Mouse (Mus musculus) kidney, adult 2 months (tissue): Measurements from ENCODE around the gene Metrn. TPM values are rescaled to one million over a fixed set of nuclear protein-coding genes. Genes with fewer than 3 reads are reported as not detected.

ENCODE experiments used
- DNase-seq: peaks from one replicate; pipeline ENCODE4 v3.0.0; 2021
- H3K27ac ChIP-seq: fragments of 200-500 bp; 2 replicates; pipeline ENCODE4 v1.5.1; 2012; ENCODE audit warnings: low read depth, low read length, control low read depth, inconsistent platforms; ENCODE audit not compliant: insufficient read depth
- H3K27me3 ChIP-seq: fragments of 200-500 bp; replicated peaks from 2 replicates; pipeline ENCODE4 v1.6.1; 2012; ENCODE audit warnings: mild to moderate bottlenecking, moderate library complexity, low read length, inconsistent platforms; ENCODE audit not compliant: control insufficient read depth, insufficient read depth
- H3K36me3 ChIP-seq: fragments of 200-500 bp; 2 replicates; pipeline ENCODE4 v1.6.1; 2012; ENCODE audit warnings: mild to moderate bottlenecking, moderate library complexity, low read length, inconsistent platforms; ENCODE audit not compliant: control insufficient read depth, insufficient read depth
- H3K4me1 ChIP-seq: fragments of 200-500 bp; 2 replicates; pipeline ENCODE4 v1.6.1; 2011; ENCODE audit warnings: low read length; ENCODE audit not compliant: control insufficient read depth, insufficient read depth
- H3K4me3 ChIP-seq: fragments of 200-500 bp; 2 replicates; pipeline ENCODE4 v1.5.1; 2011; ENCODE audit warnings: mild to moderate bottlenecking, low read depth, low read length, control low read depth; ENCODE audit not compliant: insufficient read depth
- CTCF ChIP-seq: fragments of 200-500 bp; conservative IDR thresholded peaks from 2 replicates; pipeline ENCODE4 v1.5.1; 2011; ENCODE audit warnings: low read depth, mild to moderate bottlenecking, control low read depth, low read length, moderate library complexity, mixed read lengths; ENCODE audit not compliant: insufficient read depth, insufficient read length
- POLR2A ChIP-seq: fragments of 200-500 bp; IDR thresholded peaks from one replicate; pipeline ENCODE4 v1.6.1; 2011; ENCODE audit warnings: low read depth, low read length, control low read depth
- WGBS: fragments of 180-500 bp; shearing (Covaris S2); methylation state at CpG from one replicate; pipeline ENCODE4 v1.1.7; 2018; 5-methylcytosine and 5-hydroxymethylcytosine counted together
- polyA plus RNA-seq: library from polyadenylated mRNA; depleted of rRNA; stranded (reverse); fragments of >200 nt; gene quantifications from 2 replicates; pipeline ENCODE4 v1.2.3, GENCODE M21; 2012

The Metrn gene
- polyA plus RNA-seq, 1 experiment = 50.1 TPM

DNA sequence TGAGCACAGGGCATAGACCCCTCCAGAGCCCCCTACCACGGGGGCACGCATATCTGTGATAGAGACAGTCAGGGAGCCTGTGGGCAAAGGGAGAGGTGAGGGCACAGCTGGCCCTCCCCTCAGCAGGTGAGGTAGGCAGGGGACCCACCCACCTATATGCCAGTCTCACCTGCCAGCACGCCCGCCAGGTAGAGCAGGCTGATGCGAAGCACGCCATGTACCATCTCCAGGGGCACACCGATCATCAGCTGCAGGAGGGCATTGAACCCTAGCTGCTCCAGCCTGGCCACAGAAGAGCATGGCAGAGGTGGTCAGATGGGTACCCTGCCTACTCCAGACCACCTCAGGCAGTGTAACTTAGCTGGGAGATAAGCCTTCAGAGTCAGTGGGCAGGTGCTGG, 38.4 kb upstream of the Metrn start:
- Histone ChIP-seq H3K4me1 (peaks cover 38% of the 10 kb centered on the region), H3K4me3 (peak overlapping the region; percentile 74; the same call in 1 of the 2 replicates), H3K27ac (no peak overlapping the region), H3K27me3 (no peaks in the 10 kb centered on the region), H3K36me3 (no peaks in the 10 kb centered on the region; the same call in 1 of the 2 replicates)
- no peak for TF ChIP-seq CTCF
- TF ChIP-seq POLR2A = no peak
- 60% methylated on average over 7 of the region's 7 CpGs for WGBS
- peak; percentile 14 for DNase-seq

DNA sequence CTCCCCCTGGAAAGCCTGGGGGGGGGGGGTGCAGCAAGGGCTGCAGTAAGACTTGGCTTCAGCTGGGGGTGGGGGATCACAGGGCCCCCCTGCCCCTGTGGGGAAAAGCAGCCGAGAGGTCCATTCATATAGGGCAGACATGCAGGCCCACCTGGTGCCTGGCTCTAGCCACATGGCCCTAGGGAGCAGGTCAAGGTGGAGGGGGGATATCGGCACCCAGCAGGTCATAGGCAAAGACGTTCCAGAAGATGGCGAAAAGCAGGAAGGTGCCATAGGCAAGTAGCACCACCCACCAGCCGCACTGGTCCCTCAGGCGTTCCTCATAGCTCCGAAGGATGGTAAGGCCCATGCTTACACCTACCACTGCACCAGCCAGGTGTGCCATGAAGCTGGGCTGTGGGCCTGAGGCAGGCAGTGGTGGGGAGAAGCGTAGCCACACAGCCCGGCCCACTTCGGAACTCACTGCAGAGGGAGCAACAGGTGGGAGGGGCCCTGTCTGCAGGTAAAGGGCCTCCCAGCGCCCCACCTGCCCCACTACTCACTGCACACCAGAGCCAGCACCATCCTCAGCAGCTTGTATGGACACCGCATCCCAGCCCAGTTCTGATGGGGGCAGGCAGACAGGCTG, 37.8 kb upstream of the Metrn start:
- Histone ChIP-seq H3K27me3 (no peaks in the 10 kb centered on the region), H3K36me3 (no peaks in the 10 kb centered on the region; the same call in 1 of the 2 replicates), H3K4me3 (peak overlapping the region; percentile 74), H3K27ac (peak overlapping the region; percentile 8; the same call in 1 of the 2 replicates), H3K4me1 (peaks cover 38% of the 10 kb centered on the region)
- 41% methylated on average over 12 of the region's 12 CpGs for WGBS
- peak; percentile 12 for DNase-seq
- TF ChIP-seq POLR2A (no peak), CTCF (no peak)

DNA sequence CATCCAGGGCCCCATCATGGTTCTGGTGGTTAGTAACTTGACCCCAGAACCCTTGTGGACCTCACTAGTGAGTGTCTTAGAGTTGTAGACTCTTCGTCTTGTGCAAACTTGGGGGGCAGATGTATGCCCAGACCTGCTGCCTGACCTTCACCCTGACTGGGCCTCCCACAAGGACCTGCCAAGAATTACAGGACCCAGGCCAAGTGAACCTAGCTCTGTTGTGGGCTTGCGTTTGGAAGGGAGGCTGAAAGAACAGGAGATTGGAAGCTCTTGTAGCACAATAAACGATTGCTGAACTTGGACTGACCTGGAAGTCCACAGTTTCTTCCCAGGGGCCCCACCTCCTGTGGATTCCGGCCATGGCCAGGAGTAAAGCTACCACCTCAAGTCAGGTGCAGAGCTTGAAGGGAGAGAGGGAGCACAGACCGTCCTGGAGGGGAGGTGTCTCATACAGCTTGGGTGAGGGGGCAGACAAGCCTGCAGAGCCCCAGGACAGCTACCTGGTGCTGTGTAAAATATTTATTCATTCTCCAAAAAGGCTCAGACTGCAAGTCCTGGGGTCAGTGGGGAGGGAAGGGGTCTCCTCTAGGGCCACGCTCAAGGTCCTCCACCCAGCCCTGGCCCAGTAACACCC, 37.1 kb upstream of the Metrn start:
- peak overlapping the region; percentile 74 for H3K4me3 ChIP-seq
- peaks cover 38% of the 10 kb centered on the region for H3K4me1 ChIP-seq
- DNase-seq = peak; percentile 91
- WGBS = 11% methylated on average over 6 of the region's 6 CpGs
- TF ChIP-seq POLR2A (no peak), CTCF (no peak)
- no peaks in the 10 kb centered on the region for H3K27me3 ChIP-seq
- H3K36me3 ChIP-seq = no peaks in the 10 kb centered on the region; the same call in 1 of the 2 replicates
- H3K27ac ChIP-seq = peak overlapping the region; percentile 99

DNA sequence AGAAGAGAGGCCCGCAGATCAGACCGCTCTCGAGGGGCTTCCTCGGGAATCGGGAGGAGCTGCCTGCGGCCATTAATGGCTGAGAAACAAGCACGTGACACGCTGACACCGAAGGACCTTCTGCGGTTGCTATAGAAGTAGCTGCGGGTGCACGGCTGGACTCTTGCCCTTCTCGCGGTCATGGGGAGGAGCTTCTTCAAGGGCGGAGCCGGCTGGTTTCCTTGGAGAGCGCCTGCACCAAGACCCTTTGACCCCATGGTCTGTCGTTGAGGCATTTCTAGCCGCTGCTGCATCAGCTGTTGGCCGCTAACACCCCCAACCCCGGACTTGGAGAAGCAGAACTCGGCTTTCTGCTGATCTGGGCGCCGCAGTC, 36.3 kb upstream of the Metrn start, which contains the start of gene Stub1:
Gene Stub1, minus strand, starts transcription at position 114 of the 373 bp plus-strand sequence.
- peaks cover 37% of the 10 kb centered on the region for H3K4me1 ChIP-seq
- under 1% methylated on average over 24 of the region's 24 CpGs for WGBS
- peak within 1 kb of the TSS; percentile 99 for H3K27ac ChIP-seq
- peak within 1 kb of the TSS; percentile 76 for H3K4me3 ChIP-seq
- TF ChIP-seq CTCF (no peak), POLR2A (peak; percentile 69)
- DNase-seq = peak; percentile 98
- no peaks in the 10 kb centered on the region for H3K27me3 ChIP-seq
- no peaks in the 10 kb centered on the region for H3K36me3 ChIP-seq

DNA sequence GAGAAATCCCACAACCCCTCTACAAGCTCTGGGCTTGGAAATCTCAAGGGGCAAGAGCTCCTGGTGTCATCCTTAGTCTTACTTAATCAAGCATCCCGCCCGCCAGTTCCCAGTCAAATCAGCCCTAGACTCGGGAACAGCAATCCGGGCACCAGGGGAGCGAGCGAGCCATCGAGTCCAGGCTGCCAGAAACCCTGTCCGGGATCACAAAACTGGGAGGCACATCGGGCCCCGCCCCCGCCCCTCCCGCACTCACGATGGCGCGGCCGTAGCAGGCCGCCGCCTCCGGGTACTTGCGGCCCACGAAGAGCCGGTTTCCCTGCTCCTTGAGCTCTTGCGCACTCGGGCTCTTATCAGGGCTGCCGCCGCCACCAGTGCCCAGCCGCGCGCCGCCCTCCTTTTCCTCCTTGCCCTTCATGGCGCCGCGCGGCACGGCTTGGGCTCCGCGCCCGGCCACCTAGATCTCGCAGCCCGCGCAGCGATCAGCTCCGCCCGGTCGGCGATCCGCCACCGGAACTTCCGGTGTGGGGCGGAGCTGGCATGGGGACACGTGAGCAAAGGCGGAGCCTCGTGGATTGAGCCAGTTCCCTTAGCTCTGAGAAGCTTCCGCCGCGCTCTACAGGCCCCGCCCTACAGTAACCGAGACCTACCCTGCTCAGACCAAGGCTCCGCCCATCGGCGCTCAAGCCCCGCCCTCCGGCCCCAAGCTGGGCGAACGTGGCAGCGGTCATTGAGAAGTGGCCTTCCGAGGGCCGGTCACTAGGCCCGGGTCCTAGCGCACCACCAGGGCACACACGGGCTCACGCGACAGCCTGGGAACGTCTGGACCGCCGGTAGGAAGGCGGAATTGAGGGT, 35.7 kb upstream of the Metrn start:
- no peak for TF ChIP-seq CTCF
- peak; percentile 27 for TF ChIP-seq POLR2A
- Histone ChIP-seq H3K27ac (peak overlapping the region; percentile 99), H3K27me3 (no peaks in the 10 kb centered on the region), H3K4me3 (peak overlapping the region; percentile 76), H3K4me1 (peaks cover 34% of the 10 kb centered on the region), H3K36me3 (no peaks in the 10 kb centered on the region)
- peak; percentile 100 for DNase-seq
- under 1% methylated on average over 76 of the region's 77 CpGs for WGBS

DNA sequence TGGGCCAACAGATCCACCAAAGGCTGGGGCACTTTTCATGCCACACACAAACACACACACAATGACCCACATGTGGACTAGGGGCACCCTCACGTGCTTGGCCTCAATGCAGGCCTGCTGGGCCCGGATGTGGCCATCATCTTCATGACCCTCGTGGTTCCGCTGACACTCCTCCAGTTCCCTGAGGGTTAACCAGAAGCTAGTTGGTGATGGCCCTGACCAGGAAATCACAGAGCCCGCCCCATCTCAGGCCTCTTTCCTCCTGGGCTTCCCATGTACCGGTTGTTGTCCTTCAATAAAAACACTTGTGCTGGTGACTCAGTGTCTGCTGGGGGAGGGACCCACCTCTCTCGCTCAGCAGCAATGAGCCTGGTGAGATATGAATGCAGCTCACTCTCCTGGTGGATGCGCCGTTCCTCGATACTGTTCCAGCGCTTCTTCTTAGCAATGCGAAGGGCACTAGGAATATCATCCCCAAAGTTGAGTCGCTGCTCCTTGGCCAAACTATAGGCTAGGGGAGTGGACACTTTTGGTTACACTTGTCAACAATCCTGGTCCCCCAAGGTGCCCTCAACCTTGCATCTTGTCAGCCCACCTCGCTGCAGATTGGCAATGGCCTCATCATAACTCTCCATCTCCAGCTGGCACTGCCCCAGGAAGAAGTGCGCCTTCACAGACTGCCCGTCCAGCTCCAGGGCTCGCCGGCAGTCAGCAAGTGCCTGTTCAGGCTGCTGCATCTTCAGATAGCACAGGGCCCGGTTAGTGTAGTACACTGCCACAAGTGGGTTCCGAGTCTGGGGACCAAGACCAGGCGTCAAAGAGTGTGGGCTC, 34.7 kb upstream of the Metrn start:
- H3K27ac ChIP-seq = no peak overlapping the region
- peak; percentile 49 for DNase-seq
- no peaks in the 10 kb centered on the region for H3K27me3 ChIP-seq
- H3K36me3 ChIP-seq = no peaks in the 10 kb centered on the region
- H3K4me1 ChIP-seq = peaks cover 34% of the 10 kb centered on the region
- WGBS = 37% methylated on average over 21 of the region's 21 CpGs
- peak overlapping the region; percentile 76 for H3K4me3 ChIP-seq
- TF ChIP-seq POLR2A (no peak), CTCF (no peak)
